Mouse (Mus musculus) cerebellum, adult 2 months (tissue): ENCODE measurements at regions not wholly inside any gene's neighbourhood (a gene's known extent, or its start where the extent isn't known, plus 50 kb on each side); places are given as distances from the start of the nearest gene placed in this dataset.
A peak's percentile ranks its signal among the peaks of the same experiment; 100 is the strongest.

Source experiments
- CTCF ChIP-seq: fragments of 200-500 bp; IDR thresholded peaks from 2 replicates; pipeline ENCODE4 v1.5.1; 2011; ENCODE audit warnings: low read depth, mild to moderate bottlenecking, control low read depth, low read length, moderate library complexity, borderline replicate concordance; ENCODE audit not compliant: insufficient read depth
- POLR2A ChIP-seq: fragments of 200-500 bp; IDR thresholded peaks from 2 replicates; pipeline ENCODE4 v1.6.1; 2011; ENCODE audit warnings: low read length, control low read depth, borderline replicate concordance; ENCODE audit not compliant: insufficient read depth

DNA sequence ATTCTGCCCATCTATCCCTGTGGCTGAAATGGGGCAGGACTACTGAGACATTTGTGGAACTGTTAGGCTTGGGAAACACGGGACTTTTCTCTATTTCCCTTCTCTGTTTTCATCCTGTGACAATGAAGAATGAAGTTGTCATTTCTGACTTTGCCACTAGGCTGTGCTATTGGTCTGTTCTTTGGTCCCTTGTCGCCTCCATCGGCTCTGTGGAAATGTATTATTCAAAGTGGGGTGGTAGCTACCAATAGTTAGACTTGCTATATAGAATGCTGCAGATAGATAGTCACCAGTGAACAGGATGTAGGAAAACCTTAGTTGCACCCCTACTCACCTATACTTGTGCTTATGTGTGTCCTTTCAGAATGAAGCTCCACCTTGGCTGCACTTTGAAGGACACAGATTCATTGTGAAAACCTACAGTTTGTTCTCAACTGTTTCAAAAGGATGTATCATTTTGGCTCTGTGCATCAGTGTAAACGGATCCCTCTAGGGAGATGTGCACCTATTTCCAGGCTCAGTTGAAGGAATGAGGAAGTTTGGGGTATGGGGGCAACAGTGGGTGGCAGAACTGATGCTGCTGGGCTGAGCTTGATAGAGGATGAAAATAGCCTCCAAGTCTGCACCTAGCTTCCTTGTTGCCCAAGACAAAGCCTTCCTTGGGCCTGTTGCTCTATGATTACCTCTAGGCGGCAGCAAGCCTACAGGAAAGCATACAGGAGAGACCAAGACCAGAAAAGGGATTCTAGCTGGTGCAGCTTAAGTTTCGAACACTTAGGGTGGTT is 1927.9 kb upstream of the Lrrc6 start:
- TF ChIP-seq POLR2A (no peak), CTCF (peak; percentile 74)
